Mouse (Mus musculus) thymus, postnatal 10 days (tissue): ENCODE data around the gene Radil.

ENCODE experiments used
- DNase-seq, 2 experiments: peaks; one replicate each; pipeline ENCODE4 v3.0.0; 2021; ENCODE audit warnings: low spot score in 2 of 2

Gene Radil

DNA sequence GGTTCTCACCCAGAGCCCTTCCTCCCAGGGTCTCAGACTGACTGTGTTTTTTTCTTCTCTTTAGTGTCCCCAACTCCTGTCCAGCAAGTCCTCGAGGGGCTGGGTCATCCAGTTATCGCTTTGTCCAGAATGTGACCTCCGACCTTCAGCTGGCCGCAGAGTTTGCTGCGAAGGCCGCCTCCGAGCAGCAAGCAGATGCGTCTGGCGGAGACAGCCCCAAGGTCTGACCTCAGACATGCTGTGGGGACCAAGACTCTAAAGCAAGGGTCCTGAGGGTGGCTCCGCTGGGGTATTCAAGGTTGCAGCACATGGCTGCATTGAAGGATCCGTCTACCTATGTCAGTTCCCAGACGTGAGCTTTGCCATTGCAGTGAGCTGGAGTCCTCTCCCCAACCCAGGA, 102.3 kb downstream of the Radil start:
- no peak for DNase-seq

DNA sequence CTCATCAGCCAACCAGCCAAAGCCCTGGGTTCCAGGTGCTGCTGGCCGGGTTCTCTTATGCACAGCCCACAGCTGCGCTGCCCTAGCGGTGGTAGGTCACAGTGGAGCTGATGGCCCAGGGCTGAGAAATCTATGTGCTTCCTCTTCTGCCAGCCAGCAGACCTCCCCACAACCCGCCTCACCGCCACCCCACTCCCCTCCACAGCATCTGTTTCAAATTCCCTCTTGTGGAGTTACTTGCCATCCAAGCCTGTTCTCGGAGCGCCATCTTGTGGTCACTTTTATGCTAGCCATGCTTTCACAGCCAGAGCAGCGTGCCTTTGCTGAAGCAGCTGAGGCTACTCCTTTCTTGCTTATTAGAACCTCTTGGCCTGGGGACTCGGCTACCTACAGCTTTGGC, 102.8 kb downstream of the Radil start:
- peak; percentile 77 to 91 for DNase-seq

DNA sequence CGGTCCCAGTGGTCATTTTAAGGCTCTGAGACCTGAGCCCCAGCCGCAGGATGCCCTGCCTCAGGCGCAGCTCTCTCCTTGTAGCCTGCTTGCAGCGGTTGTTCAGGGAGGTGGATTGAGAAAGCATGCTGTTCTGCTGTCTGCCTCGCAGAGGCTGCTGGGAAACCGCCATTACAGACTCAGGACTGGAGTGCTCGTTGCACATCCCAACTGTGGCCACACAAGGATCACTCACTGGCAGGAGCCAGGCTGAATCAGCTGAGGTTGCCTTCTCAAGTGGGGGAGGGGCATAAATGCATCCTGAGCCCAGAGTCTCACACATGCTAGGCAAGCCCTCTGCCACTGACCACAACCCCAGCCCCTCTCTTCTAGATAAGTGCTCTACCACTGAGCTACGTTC, 105.2 kb downstream of the Radil start:
- no peak for DNase-seq

DNA sequence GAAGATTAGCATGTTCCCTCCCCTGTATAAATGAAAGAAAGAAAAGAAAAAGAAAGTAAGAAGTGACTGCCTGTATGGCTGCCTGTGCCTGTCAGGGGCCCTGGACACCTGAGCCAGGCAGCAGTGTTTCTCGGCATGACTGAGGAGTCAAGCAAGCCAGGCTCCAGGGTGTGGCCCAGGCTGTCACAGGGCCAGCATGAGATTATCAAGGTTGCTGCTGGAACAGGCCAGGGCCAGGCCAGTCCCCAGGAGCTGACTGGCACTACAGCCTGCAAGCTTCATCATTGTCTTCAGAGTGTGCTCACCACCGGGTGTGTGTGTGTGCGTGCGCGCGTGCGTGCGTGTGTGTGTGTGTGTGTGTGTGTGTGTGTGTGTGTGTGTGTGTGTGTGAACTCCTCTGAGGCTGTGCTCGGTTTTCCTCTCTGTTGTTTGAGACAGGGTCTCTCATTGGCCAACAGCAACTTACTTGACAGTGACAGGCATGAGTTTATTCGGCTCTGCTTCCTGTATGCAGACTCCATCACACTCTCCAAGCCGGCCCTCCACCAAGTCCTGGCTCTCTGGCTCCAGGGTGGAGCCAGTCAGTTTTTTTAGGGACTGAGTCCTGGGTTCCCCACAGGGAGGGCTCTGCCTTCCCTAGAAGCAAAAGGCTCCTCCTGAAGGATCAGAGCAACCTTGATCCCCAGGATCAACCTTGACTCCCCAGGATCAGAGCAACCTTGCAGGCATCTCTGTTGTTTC, 105.9 kb downstream of the Radil start:
- DNase-seq, result no peak

DNA sequence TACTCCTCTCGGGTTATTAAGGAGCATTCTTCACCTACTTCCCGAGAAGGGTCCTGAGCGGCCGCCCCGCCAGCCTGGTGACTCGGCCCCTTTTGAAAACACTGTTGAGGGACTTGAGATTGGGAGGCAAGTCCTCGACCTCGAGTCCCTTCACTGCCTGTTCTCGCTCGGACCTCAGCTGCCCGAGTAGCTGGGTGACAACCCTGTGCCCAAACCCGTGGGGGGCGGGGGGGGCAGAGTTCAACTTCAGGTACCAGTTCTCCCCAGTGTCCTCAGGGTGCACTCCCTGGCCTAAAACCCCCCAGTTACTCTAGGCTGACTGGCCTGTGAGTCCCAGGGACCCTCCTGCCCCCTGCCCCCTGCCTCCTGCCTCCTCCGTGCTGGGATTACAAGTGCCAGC, 106.9 kb downstream of the Radil start:
- no peak for DNase-seq

DNA sequence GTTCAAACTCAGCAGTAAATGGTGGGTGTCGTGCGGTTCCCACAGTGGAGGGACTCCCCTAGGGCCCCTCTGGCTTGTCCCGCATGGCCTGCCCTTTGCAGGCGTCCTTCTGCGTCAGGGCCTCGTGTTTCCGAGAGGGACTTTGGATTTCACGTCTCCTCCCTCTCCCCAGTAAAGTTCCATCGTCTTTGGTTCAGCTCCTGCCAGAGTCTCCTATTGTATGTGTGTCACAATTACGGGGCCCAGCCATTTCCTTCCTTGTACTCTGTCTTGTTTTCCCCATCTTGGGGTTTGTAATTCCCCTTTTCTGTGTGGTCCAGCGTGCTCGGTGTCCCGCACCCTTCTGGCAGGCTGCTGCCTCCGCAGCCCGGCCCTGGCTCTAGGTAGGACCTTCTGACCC, 107.4 kb downstream of the Radil start:
- DNase-seq, result no peak

DNA sequence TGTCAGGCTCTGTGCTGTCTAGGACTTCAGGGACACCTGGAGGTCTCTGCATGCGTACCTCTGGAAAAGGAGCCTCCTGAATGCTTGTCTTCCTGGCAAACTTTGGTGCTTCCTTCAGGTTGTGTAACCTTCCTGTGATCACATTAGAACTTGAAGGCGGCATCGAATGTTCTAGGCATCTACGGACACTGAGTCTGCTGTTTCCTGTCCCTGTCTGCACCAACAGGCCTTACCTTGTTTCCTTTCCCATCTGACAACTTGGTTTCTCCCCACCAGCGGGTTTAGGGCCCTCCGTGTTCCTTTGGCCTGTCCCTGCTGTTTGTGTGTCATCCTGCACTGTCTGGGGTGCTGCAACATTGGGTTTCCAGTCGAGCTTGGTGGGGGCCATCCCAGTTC, 108.9 kb downstream of the Radil start:
- no peak for DNase-seq

DNA sequence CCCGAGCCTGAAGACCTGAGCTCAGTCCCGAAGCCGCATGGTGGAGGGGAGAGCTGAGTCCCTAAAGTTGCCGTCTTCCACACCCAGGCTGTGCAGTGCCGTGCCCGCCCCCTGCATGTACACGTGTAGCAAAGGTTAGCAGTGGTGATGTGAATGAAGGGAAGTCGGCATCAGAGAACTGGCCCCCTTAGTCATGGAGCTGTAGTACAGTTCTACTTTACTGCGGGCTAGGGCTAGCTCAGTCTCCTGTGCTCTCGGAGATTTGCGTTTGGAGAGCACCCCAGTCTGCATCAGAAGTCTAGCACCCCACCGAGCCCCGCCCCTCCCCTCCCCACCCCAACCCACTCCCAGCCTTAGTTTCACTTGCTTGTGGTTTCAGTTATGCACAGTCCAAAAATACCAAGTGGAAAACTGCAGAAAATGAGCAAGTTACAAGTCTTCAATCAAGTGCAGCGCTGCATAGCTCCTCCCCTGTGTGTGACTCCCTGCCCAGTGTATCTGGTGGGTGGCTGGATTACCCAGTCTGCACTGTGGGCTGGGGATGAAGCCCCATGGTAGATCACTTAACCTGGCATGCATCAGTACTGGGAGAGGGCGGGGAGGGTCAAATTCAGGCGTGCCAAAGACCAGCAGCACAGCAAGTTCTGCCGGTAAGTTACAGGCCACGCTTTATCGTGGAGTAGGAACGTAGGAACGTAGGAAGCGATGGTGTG, 109.4 kb downstream of the Radil start:
- DNase-seq, result peak in 1 of 2 experiments; percentile 33

DNA sequence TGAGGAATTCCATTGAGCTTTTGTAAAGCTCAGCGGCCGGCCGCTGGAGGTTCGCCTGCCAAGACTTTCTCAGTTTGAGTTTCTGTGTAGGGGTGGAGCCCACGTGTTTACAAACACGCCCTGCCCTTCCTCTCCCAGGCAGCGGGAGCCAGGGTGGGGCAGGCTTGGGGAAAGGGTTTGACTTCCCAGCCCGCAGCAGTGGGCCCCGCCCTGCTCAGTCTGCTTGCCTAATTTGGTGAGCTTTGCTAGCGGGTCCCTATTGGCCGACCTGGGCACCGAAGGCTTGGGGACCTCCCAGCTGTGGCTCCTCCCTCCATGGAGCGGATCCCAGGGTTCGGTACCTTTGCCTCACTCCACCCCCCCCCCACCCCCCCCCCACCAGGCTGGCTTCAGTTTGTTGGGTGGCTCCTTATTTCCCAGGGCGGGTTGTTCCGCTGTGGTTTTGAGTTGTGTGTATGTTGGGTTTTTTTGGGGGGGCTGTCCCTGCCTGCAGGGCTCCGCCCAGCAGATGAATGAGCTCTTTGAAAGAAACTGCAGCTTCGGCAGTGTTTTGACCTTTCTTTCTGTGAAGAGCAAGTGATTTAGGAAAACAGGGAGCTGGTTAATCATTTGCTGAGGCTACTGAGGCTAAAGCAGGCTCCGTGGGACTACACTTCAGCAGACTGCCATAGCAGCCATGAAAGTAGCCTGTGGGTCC, 110.3 kb downstream of the Radil start:
- DNase-seq, result peak; percentile 81 to 87

DNA sequence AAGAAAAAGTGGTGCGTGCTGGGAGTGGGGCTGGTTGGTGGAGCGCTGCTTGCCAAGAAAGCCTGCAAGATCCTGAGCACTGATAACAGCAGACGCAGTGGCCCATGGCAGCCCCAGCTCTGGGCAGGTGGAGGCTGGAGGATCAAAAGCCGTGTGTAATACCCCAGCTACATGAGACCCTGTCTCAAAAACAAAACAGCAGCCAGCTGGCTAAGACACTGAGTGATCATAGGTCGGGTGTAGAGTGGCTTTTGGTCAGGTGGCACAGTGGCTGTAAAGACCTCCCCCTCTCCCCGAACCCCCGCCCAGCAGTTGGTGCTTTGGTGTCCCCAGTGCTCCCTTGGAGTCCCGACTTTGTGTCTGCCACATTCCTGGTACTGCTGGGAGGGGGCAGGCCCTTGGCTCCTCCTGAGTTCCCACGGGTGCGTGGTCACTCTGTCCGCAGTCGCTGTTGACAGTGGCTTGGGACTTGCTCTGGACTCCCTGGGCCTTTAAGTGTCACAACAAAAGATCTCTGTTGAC, 110.9 kb downstream of the Radil start:
- peak; percentile 35 to 49 for DNase-seq

DNA sequence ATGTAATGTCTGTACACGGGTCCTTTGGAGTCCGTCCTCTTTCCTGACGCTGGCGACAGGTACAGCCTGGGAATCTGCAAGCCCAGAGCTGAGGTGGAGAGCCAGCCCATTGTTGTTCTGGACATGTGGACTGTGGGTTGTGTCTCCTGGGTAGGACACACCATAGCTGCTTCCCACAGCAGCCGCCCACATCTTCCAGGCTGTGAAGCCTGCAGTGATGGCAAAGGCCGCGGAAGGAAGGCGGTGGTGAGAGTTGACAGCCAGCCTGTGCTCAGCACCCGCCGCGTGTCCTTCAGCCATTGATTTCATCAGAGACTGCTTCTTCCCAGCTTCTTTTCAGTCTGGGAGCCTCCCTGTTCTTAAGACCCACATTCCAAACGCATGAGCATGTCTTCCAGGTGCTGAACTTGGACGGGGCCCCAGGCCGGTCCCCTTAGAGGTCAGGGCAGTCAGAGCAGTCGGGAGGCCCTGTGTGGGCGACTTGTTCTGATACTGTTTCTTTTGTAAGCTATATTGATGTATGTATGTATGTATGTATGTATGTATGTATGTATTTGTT, 112.4 kb downstream of the Radil start:
- DNase-seq, result no peak

DNA sequence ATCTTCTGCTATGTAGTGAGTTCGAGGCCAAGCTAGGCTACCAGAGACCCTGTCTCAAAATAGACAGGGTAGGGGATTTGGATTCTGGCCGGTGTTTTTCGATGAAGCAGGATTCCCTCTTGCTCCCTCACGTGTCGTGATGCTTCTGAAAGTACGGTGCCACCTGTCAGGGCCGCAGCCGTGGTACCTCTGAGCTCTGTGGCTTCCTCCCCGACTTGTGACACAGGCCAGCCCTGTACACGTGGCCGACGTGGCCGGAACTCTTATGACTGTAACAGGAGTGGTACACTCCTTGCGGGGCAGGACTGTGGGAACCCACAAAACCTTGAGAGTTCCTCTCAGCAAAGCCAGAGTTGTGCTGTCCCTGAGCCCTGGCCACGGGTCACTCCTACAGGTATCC, 115.2 kb downstream of the Radil start:
- peak; percentile 24 to 31 for DNase-seq
